Mouse (Mus musculus) neutrophil, adult 65 days (primary cell): ENCODE measurements around the gene Ep400. TPM values are rescaled to one million over a fixed set of nuclear protein-coding genes. Genes with fewer than 3 reads are reported as not detected.

ENCODE experiments used
- total RNA-seq: library from RNA; stranded (reverse); gene quantifications from 2 replicates; pipeline ENCODE4 v1.2.4, GENCODE M21; 2023

Ep400 gene
- 127 and 151 TPM in 2 replicates for total RNA-seq

DNA sequence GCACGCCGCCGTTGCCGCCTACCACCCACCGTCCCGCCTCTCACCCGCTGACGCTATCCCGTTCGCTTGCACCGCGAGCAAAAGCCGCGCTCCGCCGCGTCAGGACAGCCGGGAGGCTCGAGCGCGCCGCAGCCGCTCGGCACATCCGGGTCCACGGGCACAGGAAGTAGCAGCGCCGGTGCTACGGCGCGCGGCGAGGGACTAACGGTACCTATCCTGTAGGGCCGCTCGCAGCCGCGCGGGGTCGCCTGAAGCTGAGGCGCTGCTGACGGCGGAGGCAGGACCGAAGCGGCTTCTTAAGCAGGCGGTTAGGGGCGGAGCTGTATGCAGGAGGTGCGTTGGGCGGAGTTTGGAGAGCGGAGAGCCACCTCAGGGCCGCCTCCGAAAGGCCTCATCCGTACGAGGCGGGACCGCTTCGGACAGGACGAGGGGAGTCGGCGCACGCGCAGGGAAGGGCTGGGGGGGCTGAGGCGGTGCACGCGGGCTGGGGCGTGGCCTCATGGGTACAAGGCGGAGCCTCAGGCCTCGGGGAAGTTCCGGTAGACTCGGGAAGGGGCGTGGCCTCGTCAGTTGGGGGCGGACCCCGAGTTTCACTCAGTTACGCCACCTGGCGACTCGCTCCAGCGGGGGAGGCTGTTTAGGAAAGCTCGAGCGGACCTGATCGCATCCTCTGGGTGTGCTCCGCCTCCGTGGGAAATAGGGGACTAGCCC lies at the start of gene Ep400:
Gene Ep400, minus strand, starts transcription at position 270 of the 711 bp plus-strand sequence.

DNA sequence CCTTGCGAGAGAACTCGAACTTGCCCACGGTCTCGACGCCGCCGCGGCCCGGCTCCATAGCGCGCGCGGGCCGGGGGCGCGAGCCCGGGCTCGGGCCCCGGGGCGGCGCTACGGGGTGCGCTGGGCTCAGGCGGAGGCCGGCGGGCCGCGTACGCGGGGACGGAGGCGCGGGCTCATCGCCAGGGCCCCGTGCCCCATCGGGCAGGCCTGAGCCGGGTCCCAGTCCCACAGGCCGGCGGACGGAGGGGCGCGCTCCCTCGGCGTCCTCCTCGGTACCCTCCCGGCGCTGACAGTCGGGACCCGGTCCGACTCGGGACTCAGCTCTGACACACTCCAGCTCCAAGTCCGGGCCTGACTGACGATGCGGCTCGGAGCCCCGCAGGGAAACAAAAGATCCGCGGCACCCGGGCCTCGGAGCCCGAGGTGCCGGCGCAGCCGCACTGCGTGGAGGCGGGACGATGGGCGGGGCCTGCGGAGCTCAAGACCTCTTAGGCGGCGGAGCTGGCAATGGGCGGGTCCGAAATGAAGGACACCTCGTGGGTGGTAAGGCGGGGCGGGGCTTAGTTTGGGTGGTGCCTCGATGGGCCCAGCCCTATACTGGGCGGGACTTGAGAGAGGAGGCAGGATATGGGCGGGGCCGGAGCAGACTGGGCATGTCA lies 39.3 kb upstream of the Ep400 start, which contains the start of gene Ulk1:
Gene Ulk1, minus strand, starts transcription at position 431 of the 659 bp plus-strand sequence.

DNA sequence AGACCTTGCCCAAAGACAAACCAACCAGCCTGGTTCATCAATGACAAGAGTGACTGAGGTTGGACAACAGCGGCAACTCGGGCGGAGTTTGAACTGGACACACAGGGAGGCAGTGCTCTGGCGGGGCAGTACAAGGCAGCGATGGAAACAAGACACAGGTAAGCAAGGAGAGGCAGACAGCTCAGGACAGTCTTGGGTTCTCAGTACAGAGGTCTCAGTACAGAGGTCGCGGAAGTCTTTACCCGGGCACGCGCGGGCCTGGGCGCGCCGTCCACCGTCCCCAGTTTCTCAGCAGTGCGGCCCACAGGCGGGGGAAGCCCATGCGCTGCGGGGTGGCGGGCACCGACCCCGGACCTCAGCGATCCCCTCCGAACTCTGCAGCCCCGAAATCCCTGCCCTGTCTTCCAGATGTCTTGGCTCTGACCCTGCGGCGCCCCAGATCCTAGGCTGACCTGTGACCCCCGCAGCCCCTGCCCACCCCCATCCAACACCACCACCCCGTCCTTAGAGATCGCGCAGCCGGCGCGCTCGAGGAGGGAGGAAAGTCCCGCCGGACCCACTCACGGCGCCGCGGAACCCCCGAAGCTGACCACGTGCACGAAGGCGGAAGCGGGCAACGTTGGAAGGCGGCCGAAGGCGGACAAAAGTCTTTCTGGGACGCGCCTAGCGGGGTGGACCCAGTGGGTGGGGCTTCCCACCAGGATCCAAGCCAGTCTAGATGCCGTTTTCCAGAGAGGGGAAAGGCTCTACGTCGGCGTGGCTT lies 9.7 kb upstream of the Ep400 start, which contains the start of gene Pus1:
Gene Pus1, minus strand, starts transcription at position 662 of the 763 bp plus-strand sequence.

DNA sequence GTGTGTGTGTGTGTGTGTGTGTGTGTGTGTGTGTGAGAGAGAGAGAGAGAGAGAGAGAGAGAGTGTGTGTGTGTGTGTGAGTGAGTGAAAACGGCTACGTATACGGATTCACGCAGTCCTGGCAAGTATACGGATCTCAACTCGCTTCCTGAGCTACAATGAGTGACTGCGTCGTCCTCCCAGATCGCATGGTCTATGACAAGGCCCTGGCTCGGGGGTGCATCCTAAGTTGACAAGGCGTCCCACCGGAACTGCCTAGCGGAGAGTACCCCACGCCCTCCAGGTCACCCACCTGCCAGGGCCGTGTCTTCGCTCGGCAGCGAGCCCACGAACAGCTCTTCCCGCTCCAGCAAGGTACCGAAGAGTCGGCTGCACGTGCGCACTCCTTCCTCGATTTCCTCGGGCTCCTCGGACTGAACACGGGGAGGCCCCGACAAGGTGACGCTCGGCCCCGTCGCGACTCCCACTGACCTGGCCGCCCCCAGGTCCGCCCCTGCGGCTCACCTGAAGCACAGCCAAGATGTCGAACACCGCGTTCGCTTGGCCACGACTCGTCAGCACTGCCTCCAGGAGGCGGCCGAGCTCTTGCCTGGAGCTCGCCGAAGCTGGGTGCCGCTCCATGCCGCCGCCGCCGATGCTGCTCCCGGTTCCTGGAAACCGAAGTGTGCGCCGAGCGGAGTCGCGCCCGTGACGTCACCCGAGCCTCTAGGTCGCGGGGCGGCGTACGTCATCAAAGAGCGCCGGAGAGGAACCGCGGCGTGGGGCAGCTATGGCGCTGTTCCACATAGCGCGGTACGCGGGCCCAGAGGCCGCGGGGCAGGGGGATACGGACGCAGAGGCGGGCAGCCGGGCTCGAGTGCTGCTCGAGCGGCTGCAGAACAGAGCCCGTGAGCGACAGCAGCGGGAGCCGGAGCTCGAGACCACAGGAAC lies 117.5 kb downstream of the Ep400 start, which contains the start of the genes Noc4l and Ddx51:
Gene Noc4l, minus strand, starts transcription at position 699 of the 930 bp plus-strand sequence.
Gene Ddx51, plus strand, starts transcription at position 733 of the 930 bp plus-strand sequence.

Other genes starting within 250 kb of the Ep400 start
- gene Galnt9, start 226.4 kb downstream of the Ep400 start, total RNA-seq: 3.0 and 3.8 TPM in 2 replicates
- gene Noc4l, start 117.3 kb downstream of the Ep400 start, total RNA-seq: 23.1 and 25.6 TPM in 2 replicates
- 15.2 and 27.9 TPM in 2 replicates for gene Ddx51, start 117.3 kb downstream of the Ep400 start, total RNA-seq
- gene Pus1, start 9.9 kb upstream of the Ep400 start, total RNA-seq: 10.8 and 11.6 TPM in 2 replicates
- 176 and 241 TPM in 2 replicates for gene Ulk1, start 39.4 kb upstream of the Ep400 start, total RNA-seq
- 6.4 and 6.5 TPM in 2 replicates for gene Hscb, start 69.1 kb upstream of the Ep400 start, total RNA-seq
- 9.3 and 9.4 TPM in 2 replicates for gene Chek2, start 69.3 kb upstream of the Ep400 start, total RNA-seq
- 0.95 and 1.9 TPM in 2 replicates for gene Ttc28, start 109.1 kb upstream of the Ep400 start, total RNA-seq